Mouse (Mus musculus): ENCODE measurements around the gene Qrich2.
"Not testable (repeated sequence)": the region's sequence is repeated elsewhere in the genome, so short reads cannot be mapped to it uniquely, and the experiment has no call there.

Gene Qrich2

GRCm38 (mm10) chr11:116489771-116490231, 23.8 kb upstream of the Qrich2 start:
- DNase-seq (ENCODE audit: low spot score in 2 of 2): no peak

GRCm38 (mm10) chr11:116488693-116489375, 22.8 kb upstream of the Qrich2 start:
- no peak for DNase-seq (ENCODE audit: low spot score in 2 of 2)

- DNase-seq (ENCODE audit: low spot score in 2 of 2): no peak
These were observed 22.2 kb upstream of the Qrich2 start for GRCm38 (mm10) chr11:116488207-116488606.

- DNase-seq (ENCODE audit: low spot score in 2 of 2): no peak
These were observed 18.2 kb upstream of the Qrich2 start for GRCm38 (mm10) chr11:116484261-116484660.

GRCm38 (mm10) chr11:116481776-116482175, 15.7 kb upstream of the Qrich2 start:
- DNase-seq (ENCODE audit: low spot score in 2 of 2): no peak

GRCm38 (mm10) chr11:116480975-116481374, 14.9 kb upstream of the Qrich2 start:
- DNase-seq (ENCODE audit: low spot score in 2 of 2): no peak

- DNase-seq (ENCODE audit: low spot score in 2 of 2): no peak
These were observed 13.8 kb upstream of the Qrich2 start for GRCm38 (mm10) chr11:116479832-116480231.

GRCm38 (mm10) chr11:116478978-116479377, 12.9 kb upstream of the Qrich2 start:
- no peak for DNase-seq (ENCODE audit: low spot score in 2 of 2)

- no peak for DNase-seq (ENCODE audit: low spot score in 2 of 2)
These were observed 11.2 kb upstream of the Qrich2 start for GRCm38 (mm10) chr11:116477160-116477759.

- DNase-seq (ENCODE audit: low spot score in 2 of 2): no peak
These were observed 10.7 kb upstream of the Qrich2 start for GRCm38 (mm10) chr11:116476696-116477095.

GRCm38 (mm10) chr11:116476041-116476440, 10.0 kb upstream of the Qrich2 start:
- no peak for DNase-seq (ENCODE audit: low spot score in 2 of 2)

- no peak for DNase-seq (ENCODE audit: low spot score in 2 of 2)
These were observed 6.2 kb upstream of the Qrich2 start for GRCm38 (mm10) chr11:116472275-116472674.

- DNase-seq (ENCODE audit: low spot score in 2 of 2): no peak
These were observed 4.9 kb upstream of the Qrich2 start for GRCm38 (mm10) chr11:116470896-116471295.

GRCm38 (mm10) chr11:116470249-116470648, 4.2 kb upstream of the Qrich2 start:
- no peak for DNase-seq (ENCODE audit: low spot score in 2 of 2)

GRCm38 (mm10) chr11:116468338-116468737, 2.3 kb upstream of the Qrich2 start:
- DNase-seq (ENCODE audit: low spot score in 2 of 2): not testable (repeated sequence)

GRCm38 (mm10) chr11:116463833-116464232, 2.2 kb downstream of the Qrich2 start:
- peak; percentile 81 to 94 for DNase-seq (ENCODE audit: low spot score in 2 of 2)

- DNase-seq (ENCODE audit: low spot score in 2 of 2): no peak
These were observed 2.7 kb downstream of the Qrich2 start for GRCm38 (mm10) chr11:116463338-116463737.

- no peak for DNase-seq (ENCODE audit: low spot score in 2 of 2)
These were observed 6.3 kb downstream of the Qrich2 start for GRCm38 (mm10) chr11:116459786-116460185.

GRCm38 (mm10) chr11:116456234-116456633, 9.8 kb downstream of the Qrich2 start:
- no peak for DNase-seq (ENCODE audit: low spot score in 2 of 2)

GRCm38 (mm10) chr11:116453889-116454288, 12.2 kb downstream of the Qrich2 start:
- no peak for DNase-seq (ENCODE audit: low spot score in 2 of 2)

GRCm38 (mm10) chr11:116449341-116449740, 16.7 kb downstream of the Qrich2 start:
- DNase-seq (ENCODE audit: low spot score in 2 of 2): no peak

- no peak for DNase-seq (ENCODE audit: low spot score in 2 of 2)
These were observed 18.2 kb downstream of the Qrich2 start for GRCm38 (mm10) chr11:116447822-116448221.

GRCm38 (mm10) chr11:116446308-116446887, 19.6 kb downstream of the Qrich2 start:
- DNase-seq (ENCODE audit: low spot score in 2 of 2): no peak

All from spleen, postnatal 4 days (tissue).